Mouse (Mus musculus): ENCODE measurements at regions not wholly inside any gene's neighbourhood (a gene's known extent, or its start where the extent isn't known, plus 50 kb on each side); places are given as distances from the start of the nearest gene placed in this dataset.

DNA sequence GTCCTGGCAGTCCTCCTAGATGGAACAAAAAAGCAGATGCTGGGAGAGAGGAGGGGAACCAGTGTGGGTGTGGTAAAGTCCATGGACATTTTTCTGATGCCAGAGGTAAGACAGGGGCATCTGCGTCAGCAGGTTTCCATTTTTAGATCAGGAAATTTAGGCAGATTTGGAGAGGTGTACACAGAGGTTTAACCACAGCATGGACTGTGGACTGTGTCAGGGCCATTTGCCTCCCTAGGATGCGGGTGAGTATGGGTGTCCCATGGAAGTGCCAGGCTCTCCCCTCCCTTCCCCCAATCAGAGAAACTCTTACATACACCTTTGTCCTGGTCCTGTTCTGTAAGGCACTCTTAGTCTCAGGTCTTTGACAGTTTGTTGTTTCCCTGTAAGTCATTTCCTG is 443.5 kb upstream of the Slc30a5 start:
- DNase-seq (ENCODE audit: low spot score) (no peak), ATAC-seq (ENCODE audit: low FRiP score) (no peak)
- H3K4me3 ChIP-seq (replicated peaks; ENCODE audit: low read length): no peak overlapping the region
- no peaks in the 10 kb centered on the region for H3K27me3 ChIP-seq (ENCODE audit: control insufficient read depth, insufficient read depth, low read length)
- no peaks in the 10 kb centered on the region for H3K36me3 ChIP-seq (replicated peaks; ENCODE audit: control insufficient read depth, insufficient read depth)
- no peaks in the 10 kb centered on the region for H3K9me3 ChIP-seq (ENCODE audit: control insufficient read depth, low read length)
- H3K4me2 ChIP-seq (replicated peaks): no peak overlapping the region
- H3K4me1 ChIP-seq (replicated peaks; ENCODE audit: control insufficient read depth, insufficient read depth, low read length): no peaks in the 10 kb centered on the region
- H3K27ac ChIP-seq: no peak overlapping the region
- H3K9ac ChIP-seq: no peak overlapping the region
- 92% methylated on average over 2 of the region's 2 CpGs for WGBS

DNA sequence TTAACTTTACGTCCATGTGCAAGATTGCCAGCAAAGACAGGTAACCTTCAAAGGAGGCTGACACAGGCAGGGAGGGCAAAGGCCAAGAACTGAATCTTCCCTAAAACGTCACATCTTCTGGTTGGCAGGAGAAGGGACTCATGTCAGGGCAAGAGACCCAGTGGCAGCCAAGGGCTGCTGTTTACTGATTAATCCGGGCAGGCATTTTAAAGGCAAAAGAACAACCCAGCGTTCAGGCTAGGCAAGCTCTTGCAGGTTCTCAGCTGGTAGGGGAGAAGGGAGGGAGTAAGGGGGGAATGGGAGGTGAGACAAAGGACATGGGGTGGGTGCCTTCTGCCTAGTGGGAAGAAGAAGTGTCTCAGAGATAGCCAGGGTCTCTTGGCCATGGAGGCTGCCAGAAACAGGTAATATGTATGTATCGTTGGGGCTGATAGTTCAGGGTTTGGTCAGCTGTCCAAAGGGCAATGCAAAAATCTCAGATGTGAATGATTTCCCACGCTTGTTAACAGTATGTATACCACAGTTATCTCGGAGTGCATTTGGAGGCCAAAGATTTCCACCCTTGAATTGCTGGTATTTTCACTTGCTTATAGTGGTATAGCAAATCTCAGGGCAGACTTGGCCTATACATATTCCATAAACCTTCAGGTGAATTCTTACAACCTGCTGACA is 441.4 kb upstream of the Slc30a5 start:
- DNase-seq (ENCODE audit: low spot score) (no peak), ATAC-seq (ENCODE audit: low FRiP score) (no peak)
- Histone ChIP-seq H3K27me3 (ENCODE audit: control insufficient read depth, insufficient read depth, low read length) (no peaks in the 10 kb centered on the region), H3K9ac (no peak overlapping the region), H3K27ac (no peak overlapping the region), H3K4me2 (replicated peaks) (no peak overlapping the region), H3K4me1 (replicated peaks; ENCODE audit: control insufficient read depth, insufficient read depth, low read length) (no peaks in the 10 kb centered on the region), H3K4me3 (replicated peaks; ENCODE audit: low read length) (no peak overlapping the region), H3K9me3 (ENCODE audit: control insufficient read depth, low read length) (no peaks in the 10 kb centered on the region), H3K36me3 (replicated peaks; ENCODE audit: control insufficient read depth, insufficient read depth) (no peaks in the 10 kb centered on the region)
- WGBS: 71% methylated on average over 7 of the region's 7 CpGs

DNA sequence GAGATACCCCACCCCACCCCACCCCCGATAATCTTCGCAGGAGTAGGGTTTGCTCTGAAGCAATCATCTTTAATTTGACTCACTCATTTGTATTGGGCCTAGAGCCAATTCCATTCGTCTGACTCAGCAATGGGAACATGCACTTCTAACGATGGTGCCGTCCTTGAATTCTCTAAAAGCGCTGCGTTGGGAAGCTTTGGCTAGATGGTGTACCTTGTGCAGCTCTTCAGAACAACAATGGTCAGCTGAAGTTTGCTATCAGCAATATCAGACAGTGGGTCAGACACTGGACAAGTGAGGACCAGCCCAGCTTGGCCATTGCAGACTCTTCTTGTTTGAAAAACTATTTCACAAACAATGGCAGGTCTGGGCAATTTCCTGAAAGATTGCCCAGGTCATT is 440.1 kb upstream of the Slc30a5 start:
- Histone ChIP-seq H3K4me1 (replicated peaks; ENCODE audit: control insufficient read depth, insufficient read depth, low read length) (no peaks in the 10 kb centered on the region), H3K4me2 (replicated peaks) (no peak overlapping the region), H3K4me3 (replicated peaks; ENCODE audit: low read length) (no peak overlapping the region), H3K27ac (no peak overlapping the region), H3K27me3 (ENCODE audit: control insufficient read depth, insufficient read depth, low read length) (no peaks in the 10 kb centered on the region), H3K9ac (no peak overlapping the region), H3K9me3 (ENCODE audit: control insufficient read depth, low read length) (no peaks in the 10 kb centered on the region), H3K36me3 (replicated peaks; ENCODE audit: control insufficient read depth, insufficient read depth) (no peaks in the 10 kb centered on the region)
- DNase-seq (ENCODE audit: low spot score) (no peak), ATAC-seq (ENCODE audit: low FRiP score) (no peak)
- WGBS: 82% methylated on average over 7 of the region's 7 CpGs

DNA sequence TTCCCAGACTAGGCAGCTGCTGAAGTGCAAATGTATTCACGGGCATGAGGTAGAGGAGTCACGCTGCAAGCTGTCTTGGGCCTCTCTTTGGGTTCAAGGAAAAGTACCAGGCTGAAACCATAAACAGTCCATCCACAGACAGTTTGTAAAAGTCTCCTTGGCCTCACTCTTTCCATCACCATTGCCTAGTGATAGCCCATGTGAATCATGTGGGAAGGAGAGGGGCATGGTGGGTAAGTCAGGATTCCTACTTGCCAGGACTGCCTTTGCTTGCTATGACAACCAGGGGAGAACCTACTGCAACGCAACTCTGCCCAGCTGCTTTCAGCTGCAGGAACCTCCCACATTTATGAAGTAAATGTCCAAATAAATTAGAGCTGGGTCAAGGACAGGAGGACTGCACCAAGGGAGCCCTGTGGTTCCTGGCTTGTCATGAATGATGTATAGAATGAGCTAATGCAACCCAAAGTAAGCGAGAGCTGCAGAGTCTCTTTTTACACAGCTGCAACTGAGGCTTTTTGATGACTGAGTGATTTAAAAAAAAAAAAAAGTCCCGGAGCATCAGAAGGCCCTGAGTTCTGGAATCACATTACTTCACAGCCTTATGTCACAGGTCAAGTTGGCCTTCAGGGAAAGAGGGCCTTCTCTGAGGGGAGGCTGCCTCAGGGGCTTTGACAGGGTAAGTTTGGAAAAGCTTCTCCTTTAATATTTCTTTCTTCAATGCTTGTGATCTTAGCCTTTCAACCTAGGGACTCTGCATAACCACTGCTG is 420.7 kb upstream of the Slc30a5 start:
- Histone ChIP-seq H3K4me1 (replicated peaks; ENCODE audit: control insufficient read depth, insufficient read depth, low read length) (no peaks in the 10 kb centered on the region), H3K9me3 (ENCODE audit: control insufficient read depth, low read length) (no peaks in the 10 kb centered on the region), H3K27me3 (ENCODE audit: control insufficient read depth, insufficient read depth, low read length) (no peaks in the 10 kb centered on the region), H3K9ac (no peak overlapping the region), H3K4me3 (replicated peaks; ENCODE audit: low read length) (no peak overlapping the region), H3K27ac (no peak overlapping the region), H3K4me2 (replicated peaks) (no peak overlapping the region), H3K36me3 (replicated peaks; ENCODE audit: control insufficient read depth, insufficient read depth) (no peaks in the 10 kb centered on the region)
- WGBS: 77% methylated on average over 5 of the region's 5 CpGs
- no peak for DNase-seq (ENCODE audit: low spot score)
- ATAC-seq (ENCODE audit: low FRiP score): no peak

- Histone ChIP-seq H3K4me1 (replicated peaks; ENCODE audit: control insufficient read depth, insufficient read depth, low read length) (no peaks in the 10 kb centered on the region), H3K36me3 (replicated peaks; ENCODE audit: control insufficient read depth, insufficient read depth) (no peaks in the 10 kb centered on the region), H3K9ac (no peak overlapping the region), H3K9me3 (ENCODE audit: control insufficient read depth, low read length) (no peaks in the 10 kb centered on the region), H3K27me3 (ENCODE audit: control insufficient read depth, insufficient read depth, low read length) (no peaks in the 10 kb centered on the region), H3K4me3 (replicated peaks; ENCODE audit: low read length) (no peak overlapping the region), H3K27ac (no peak overlapping the region), H3K4me2 (replicated peaks) (no peak overlapping the region)
- no peak for ATAC-seq (ENCODE audit: low FRiP score)
- DNase-seq (ENCODE audit: low spot score): no peak
- WGBS: 90% methylated on average over 5 of the region's 5 CpGs
These were observed 416.1 kb upstream of the Slc30a5 start for GRCm38 (mm10) chr13:101249369-101249768.

- WGBS: 87% methylated on average over 3 of the region's 3 CpGs
- Histone ChIP-seq H3K4me1 (replicated peaks; ENCODE audit: control insufficient read depth, insufficient read depth, low read length) (no peaks in the 10 kb centered on the region), H3K27ac (no peak overlapping the region), H3K9ac (no peak overlapping the region), H3K4me3 (replicated peaks; ENCODE audit: low read length) (no peak overlapping the region), H3K4me2 (replicated peaks) (no peak overlapping the region), H3K36me3 (replicated peaks; ENCODE audit: control insufficient read depth, insufficient read depth) (no peaks in the 10 kb centered on the region), H3K9me3 (ENCODE audit: control insufficient read depth, low read length) (no peaks in the 10 kb centered on the region), H3K27me3 (ENCODE audit: control insufficient read depth, insufficient read depth, low read length) (no peaks in the 10 kb centered on the region)
- DNase-seq (ENCODE audit: low spot score) (no peak), ATAC-seq (ENCODE audit: low FRiP score) (no peak)
These were observed 411.1 kb upstream of the Slc30a5 start for GRCm38 (mm10) chr13:101244326-101244725.

- ATAC-seq (ENCODE audit: low FRiP score) (no peak), DNase-seq (ENCODE audit: low spot score) (no peak)
- H3K9me3 ChIP-seq (ENCODE audit: control insufficient read depth, low read length): no peaks in the 10 kb centered on the region
- no peak overlapping the region for H3K27ac ChIP-seq
- no peak overlapping the region for H3K4me3 ChIP-seq (replicated peaks; ENCODE audit: low read length)
- no peak overlapping the region for H3K9ac ChIP-seq
- H3K27me3 ChIP-seq (ENCODE audit: control insufficient read depth, insufficient read depth, low read length): no peaks in the 10 kb centered on the region
- H3K4me2 ChIP-seq (replicated peaks): no peak overlapping the region
- no peaks in the 10 kb centered on the region for H3K36me3 ChIP-seq (replicated peaks; ENCODE audit: control insufficient read depth, insufficient read depth)
- peaks cover 7% of the 10 kb centered on the region for H3K4me1 ChIP-seq (replicated peaks; ENCODE audit: control insufficient read depth, insufficient read depth, low read length)
These were observed 405.6 kb upstream of the Slc30a5 start for GRCm38 (mm10) chr13:101238860-101239259.

DNA sequence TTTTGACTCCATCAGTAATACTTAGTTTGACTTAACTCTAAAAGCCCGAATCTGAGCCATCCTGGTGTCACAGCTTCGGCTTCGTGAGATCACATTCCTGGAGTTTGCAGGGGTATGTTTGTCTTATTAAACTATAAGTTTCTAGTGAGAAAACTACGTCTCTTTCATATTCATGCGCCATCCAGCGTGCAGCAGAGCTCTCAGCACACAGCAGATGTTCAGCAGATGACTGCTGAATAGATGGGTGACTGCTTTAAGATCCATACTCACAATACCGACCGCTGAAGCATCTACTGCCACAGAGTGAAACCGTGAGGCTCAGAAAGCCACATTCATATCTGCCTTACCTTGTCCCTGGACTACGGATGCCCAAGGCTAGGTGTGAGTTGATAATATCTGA is 403.8 kb upstream of the Slc30a5 start:
- no peaks in the 10 kb centered on the region for H3K9me3 ChIP-seq (ENCODE audit: control insufficient read depth, low read length)
- no peaks in the 10 kb centered on the region for H3K36me3 ChIP-seq (replicated peaks; ENCODE audit: control insufficient read depth, insufficient read depth)
- H3K27ac ChIP-seq: no peak overlapping the region
- no peak overlapping the region for H3K4me3 ChIP-seq (replicated peaks; ENCODE audit: low read length)
- DNase-seq (ENCODE audit: low spot score): no peak
- no peak overlapping the region for H3K4me2 ChIP-seq (replicated peaks)
- H3K4me1 ChIP-seq (replicated peaks; ENCODE audit: control insufficient read depth, insufficient read depth, low read length): peaks cover 23% of the 10 kb centered on the region
- ATAC-seq (ENCODE audit: low FRiP score): no peak
- H3K9ac ChIP-seq: no peak overlapping the region
- no peaks in the 10 kb centered on the region for H3K27me3 ChIP-seq (ENCODE audit: control insufficient read depth, insufficient read depth, low read length)
- 65% methylated on average over 10 of the region's 10 CpGs for WGBS

DNA sequence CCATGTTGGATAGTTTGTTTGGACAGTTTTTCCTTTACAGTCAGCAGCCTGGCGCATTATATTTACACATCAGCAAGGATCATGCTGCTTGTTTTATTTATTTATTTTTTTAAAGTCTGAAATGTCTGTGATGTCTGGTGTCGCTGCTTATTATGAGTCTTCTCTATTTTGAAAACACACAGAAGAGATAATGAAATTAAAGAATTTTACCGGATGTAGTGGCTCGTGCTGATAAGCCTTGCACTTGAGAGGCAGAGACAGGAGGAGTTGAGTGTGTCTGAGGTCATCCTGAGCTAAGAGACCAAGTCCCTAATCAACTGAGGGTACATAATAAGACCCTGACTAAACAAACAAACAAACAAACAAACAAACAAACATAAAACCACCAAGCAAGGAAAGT is 402.6 kb upstream of the Slc30a5 start:
- Histone ChIP-seq H3K27ac (no peak overlapping the region), H3K27me3 (ENCODE audit: control insufficient read depth, insufficient read depth, low read length) (no peaks in the 10 kb centered on the region), H3K4me2 (replicated peaks) (no peak overlapping the region), H3K4me1 (replicated peaks; ENCODE audit: control insufficient read depth, insufficient read depth, low read length) (peaks cover 24% of the 10 kb centered on the region), H3K9ac (no peak overlapping the region), H3K4me3 (replicated peaks; ENCODE audit: low read length) (no peak overlapping the region), H3K9me3 (ENCODE audit: control insufficient read depth, low read length) (no peaks in the 10 kb centered on the region), H3K36me3 (replicated peaks; ENCODE audit: control insufficient read depth, insufficient read depth) (no peaks in the 10 kb centered on the region)
- DNase-seq (ENCODE audit: low spot score) (no peak), ATAC-seq (ENCODE audit: low FRiP score) (no peak)
- WGBS: 88% methylated on average over 4 of the region's 4 CpGs
